Comparison of ENCODE assay signal across 8 mouse cellular contexts in genomic region chr4:141537706-141538407, GRCm38 (mm10). TPM values are rescaled to one million over a fixed set of nuclear protein-coding genes. Genes with fewer than 3 reads are reported as not detected.
DNase-seq lines count a peak whose midpoint lies in the region; ATAC-seq and TF ChIP-seq lines count a peak whose summit lies in the region.

No protein-coding gene starts in this region.

- peak in 1 of 2 experiments; percentile 14 for DNase-seq in layer of hippocampus, adult 2 months (ENCODE audit: low spot score in 2 of 2)
- no peak for DNase-seq in layer of hippocampus, adult 18-20 months (ENCODE audit: low spot score in 2 of 2)
- peak; percentile 69 for DNase-seq in adrenal gland, adult 2 months
- no peak for DNase-seq in heart, postnatal 0 days (ENCODE audit: low spot score)
- DNase-seq in limb, embryonic 11.5 days (ENCODE audit: low spot score) = peak; percentile 58
- peak; percentile 58 for DNase-seq in midbrain, embryonic 14.5 days
- DNase-seq in testis, postnatal 10 days (ENCODE audit: low spot score) = peak; percentile 66

- no peaks in the 10 kb centered on the region for H3K27me3 ChIP-seq in embryonic facial prominence, embryonic 15.5 days
- no peaks in the 10 kb centered on the region for H3K27me3 ChIP-seq in heart, postnatal 0 days (ENCODE audit: control insufficient read depth, insufficient read depth, low read length)
- H3K27me3 ChIP-seq in limb, embryonic 11.5 days (ENCODE audit: control insufficient read depth, insufficient read depth, low read length) = no peaks in the 10 kb centered on the region
- H3K27me3 ChIP-seq in midbrain, embryonic 14.5 days (ENCODE audit: control insufficient read depth, insufficient read depth, low read length) = no peaks in the 10 kb centered on the region

- no peak for TF ChIP-seq CTCF in layer of hippocampus, adult 2 months (conservative IDR thresholded peaks at IDR 0.05)
- TF ChIP-seq CTCF in heart, postnatal 0 days (IDR thresholded peaks at IDR 0.05; ENCODE audit: low read depth) = no peak

- H3K9me3 ChIP-seq in embryonic facial prominence, embryonic 15.5 days (replicated peaks) = no peaks in the 10 kb centered on the region
- no peaks in the 10 kb centered on the region for H3K9me3 ChIP-seq in heart, postnatal 0 days (replicated peaks; ENCODE audit: control insufficient read depth, low read length)
- no peaks in the 10 kb centered on the region for H3K9me3 ChIP-seq in limb, embryonic 11.5 days (ENCODE audit: control insufficient read depth, low read length)
- H3K9me3 ChIP-seq in midbrain, embryonic 14.5 days (ENCODE audit: control insufficient read depth, low read length) = no peaks in the 10 kb centered on the region

- no peak for ATAC-seq in embryonic facial prominence, embryonic 15.5 days (ENCODE audit: insufficient number of reproducible peaks, low FRiP score, low TSS enrichment, low read depth)
- ATAC-seq in heart, postnatal 0 days (ENCODE audit: insufficient read depth, low read depth) = peak; percentile 16
- ATAC-seq in limb, embryonic 11.5 days (ENCODE audit: insufficient number of reproducible peaks, low FRiP score, low TSS enrichment, low read depth) = 0 out of 2 replicates have a peak, but pooled peaks have one; percentile 2
- ATAC-seq in midbrain, embryonic 14.5 days (ENCODE audit: low FRiP score, low TSS enrichment) = peak; percentile 12; the same call in 1 of the 2 replicates

- peak overlapping the region; percentile 94 for H3K27ac ChIP-seq in layer of hippocampus, adult 2 months
- peak overlapping the region; percentile 97 for H3K27ac ChIP-seq in embryonic facial prominence, embryonic 15.5 days (replicated peaks)
- H3K27ac ChIP-seq in heart, postnatal 0 days (ENCODE audit: low read depth) = peak overlapping the region; percentile 96
- H3K27ac ChIP-seq in limb, embryonic 11.5 days (replicated peaks; ENCODE audit: low read depth, low read length) = peak overlapping the region; percentile 94
- H3K27ac ChIP-seq in midbrain, embryonic 14.5 days (replicated peaks; ENCODE audit: low read depth, low read length) = peak overlapping the region; percentile 95

- peak overlapping the region; percentile 88 for H3K4me2 ChIP-seq in embryonic facial prominence, embryonic 15.5 days (replicated peaks)
- H3K4me2 ChIP-seq in heart, postnatal 0 days (ENCODE audit: low read depth, low read length) = peak overlapping the region; percentile 95
- peak overlapping the region; percentile 84 for H3K4me2 ChIP-seq in limb, embryonic 11.5 days (ENCODE audit: low read depth, severe bottlenecking)
- H3K4me2 ChIP-seq in midbrain, embryonic 14.5 days (ENCODE audit: low read length) = peak overlapping the region; percentile 87

- peaks cover 29% of the 10 kb centered on the region for H3K4me1 ChIP-seq in embryonic facial prominence, embryonic 15.5 days
- peaks cover 27% of the 10 kb centered on the region for H3K4me1 ChIP-seq in heart, postnatal 0 days (ENCODE audit: control insufficient read depth, insufficient read depth)
- H3K4me1 ChIP-seq in limb, embryonic 11.5 days (ENCODE audit: control insufficient read depth, insufficient read depth, low read length) = 0 out of 2 replicates have a peak, but pooled peaks cover 6% of the 10 kb centered on the region
- H3K4me1 ChIP-seq in midbrain, embryonic 14.5 days (ENCODE audit: control insufficient read depth, insufficient read depth, low read length) = peaks cover 31% of the 10 kb centered on the region

- no peak for TF ChIP-seq EP300 in heart, postnatal 0 days (IDR thresholded peaks at IDR 0.05; ENCODE audit: low read depth)

- H3K9ac ChIP-seq in embryonic facial prominence, embryonic 15.5 days = peak overlapping the region; percentile 95
- peak overlapping the region; percentile 92 for H3K9ac ChIP-seq in heart, postnatal 0 days (replicated peaks; ENCODE audit: low read depth, low read length)
- peak overlapping the region; percentile 89 for H3K9ac ChIP-seq in limb, embryonic 11.5 days (ENCODE audit: low read length)
- H3K9ac ChIP-seq in midbrain, embryonic 14.5 days (replicated peaks; ENCODE audit: low read length) = peak overlapping the region; percentile 89

- H3K36me3 ChIP-seq in embryonic facial prominence, embryonic 15.5 days = no peaks in the 10 kb centered on the region
- no peaks in the 10 kb centered on the region for H3K36me3 ChIP-seq in heart, postnatal 0 days (replicated peaks; ENCODE audit: control insufficient read depth, insufficient read depth, low read length)
- H3K36me3 ChIP-seq in limb, embryonic 11.5 days (ENCODE audit: control insufficient read depth, insufficient read depth, low read length) = no peaks in the 10 kb centered on the region
- H3K36me3 ChIP-seq in midbrain, embryonic 14.5 days (ENCODE audit: control insufficient read depth, insufficient read depth, low read length) = no peaks in the 10 kb centered on the region

- under 1% methylated on average over 92 of the region's 101 CpGs for WGBS in embryonic facial prominence, embryonic 15.5 days
- 0% methylated on average over 79 of the region's 101 CpGs for WGBS in heart, postnatal 0 days
- WGBS in limb, embryonic 11.5 days = 0% methylated on average over 83 of the region's 101 CpGs
- WGBS in midbrain, embryonic 14.5 days = under 1% methylated on average over 97 of the region's 101 CpGs

- H3K4me3 ChIP-seq in layer of hippocampus, adult 2 months = peak overlapping the region; percentile 88
- H3K4me3 ChIP-seq in embryonic facial prominence, embryonic 15.5 days (replicated peaks) = peak overlapping the region; percentile 86
- H3K4me3 ChIP-seq in heart, postnatal 0 days (ENCODE audit: low read depth, low read length) = peak overlapping the region; percentile 85
- peak overlapping the region; percentile 93 for H3K4me3 ChIP-seq in limb, embryonic 11.5 days (ENCODE audit: low read depth, low read length)
- H3K4me3 ChIP-seq in midbrain, embryonic 14.5 days (replicated peaks; ENCODE audit: low read depth, low read length) = peak overlapping the region; percentile 89

RNA-seq across cellular contexts. Expression of gene Spen, which starts 0.5 kb away (rescaled TPM):
- total RNA-seq in layer of hippocampus, adult 2 months (2021) = 10 to 100 TPM; 56.0 to 68.1 TPM
- total RNA-seq in layer of hippocampus, adult 18-20 months (2021) = 10 to 100 TPM; 60.3 to 66.7 TPM
- 10 to 100 TPM; 37.8 to 55.3 TPM for total RNA-seq in adrenal gland, adult 2 months (2021)
- 63.9 and 76.4 TPM in 2 replicates for polyA plus RNA-seq in adrenal gland, adult 2 months (2012; rRNA removed)
- polyA plus RNA-seq in embryonic facial prominence, embryonic 15.5 days (2015; fragmentation: Nextera tagmentation; extraction: Ambion mirVana) = 10.8 and 10.9 TPM in 2 replicates
- 2.3 and 5.9 TPM in 2 replicates for total RNA-seq in heart, postnatal 0 days (2014; rRNA removed; ENCODE audit: low replicate concordance)
- polyA plus RNA-seq in heart, postnatal 0 days (2015; fragmentation: Nextera tagmentation; extraction: Ambion mirVana) = 4.3 and 4.9 TPM in 2 replicates
- 12.4 and 13.4 TPM in 2 replicates for polyA plus RNA-seq in limb, embryonic 11.5 days (2014; fragmentation: Nextera tagmentation; extraction: Ambion mirVana)
- polyA plus RNA-seq in midbrain, embryonic 14.5 days (2014; fragmentation: Nextera tagmentation; extraction: Ambion mirVana) = 17.3 and 23.9 TPM in 2 replicates

Comparison
In these comparisons a context has a peak if more than half of its experiments do, and no peak if none do; other contexts are left out.
1. DNase-seq: peak in adrenal gland, adult 2 months (single experiment), limb, embryonic 11.5 days (single experiment), midbrain, embryonic 14.5 days (single experiment) and testis, postnatal 10 days (single experiment); none in layer of hippocampus, adult 18-20 months (0 of 2) and heart, postnatal 0 days (single experiment).
2. Peak in every context shown above with its lines, with median percentiles within 50 percentile points of each other: H3K27ac ChIP-seq, H3K4me3 ChIP-seq, H3K4me2 ChIP-seq and H3K9ac ChIP-seq.